Mouse (Mus musculus): ENCODE data around the gene Ccser1.

DNA sequence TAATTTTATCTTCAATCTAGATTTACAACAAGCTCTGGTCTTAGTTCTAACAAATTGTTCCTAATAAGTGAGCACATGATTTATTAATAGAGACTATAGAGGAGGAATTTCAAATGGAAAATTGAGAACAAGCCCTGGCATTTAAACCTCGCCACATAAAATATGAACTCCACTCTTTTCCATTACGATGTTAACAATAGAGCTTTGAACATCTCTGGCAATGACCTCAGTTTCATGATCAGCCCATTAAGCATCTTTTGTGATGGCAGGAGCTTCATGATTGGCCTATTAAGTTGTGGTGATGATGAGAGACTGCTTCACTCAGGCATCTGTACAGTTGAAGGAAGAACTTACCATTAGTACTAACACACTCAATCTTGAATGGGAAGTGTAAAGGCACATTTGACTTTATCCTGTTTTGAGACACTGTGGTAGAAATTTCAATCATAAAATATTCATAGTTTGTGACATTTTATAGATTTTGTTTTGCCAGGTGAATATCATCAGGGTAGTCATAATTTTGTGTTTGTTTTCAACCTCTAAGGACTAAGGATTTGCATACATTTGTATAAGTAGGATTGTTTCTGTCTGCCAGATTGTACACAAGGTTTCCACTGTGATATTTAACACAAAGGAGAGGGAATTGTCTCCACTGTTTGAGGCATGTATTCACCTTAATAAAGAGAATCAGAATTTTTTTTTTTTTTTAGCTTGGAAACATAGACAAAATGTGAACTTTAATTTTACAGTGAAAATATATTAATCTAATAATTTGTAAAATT, 291.4 kb downstream of the Ccser1 start:
- TF ChIP-seq CTCF (IDR thresholded peaks at IDR 0.05; ENCODE audit: low read depth, low read length), result no peak
- TF ChIP-seq POLR2A (IDR thresholded peaks at IDR 0.05; ENCODE audit: extremely low read depth, insufficient read depth, low read length), result no peak
